In the genomic region with DNA sequence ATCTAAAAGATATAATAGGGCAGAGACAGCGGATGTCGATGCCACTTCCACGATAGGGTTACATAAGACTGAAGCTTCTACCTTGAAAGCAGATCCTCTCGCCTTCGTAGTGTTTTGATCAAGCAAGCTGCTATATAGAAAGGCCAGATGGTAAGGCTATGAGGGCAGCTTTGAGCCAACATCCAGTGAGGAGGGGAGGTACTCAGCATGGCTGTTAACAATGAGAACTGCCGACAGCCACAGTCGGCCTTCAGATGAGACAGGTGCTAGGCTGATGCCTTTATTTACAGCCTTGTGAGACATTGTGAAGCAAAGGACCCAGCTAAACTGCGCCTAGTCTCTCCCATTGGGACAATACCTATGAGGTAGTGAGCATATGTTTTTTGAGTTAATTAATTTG, we compare ENCODE assay signal across 22 mouse cellular contexts.
DNase-seq lines count a peak whose midpoint lies in the region; ATAC-seq and TF ChIP-seq lines count a peak whose summit lies in the region.
"Had no signal": no experiment of that assay in that cellular context is flagged by ENCODE, and none has a peak within 500 bp of the region (broad histone marks: within the 10 kb centered on the region; RNA-seq: fewer than 3 reads in every experiment).

No protein-coding gene starts in this region.

- TF ChIP-seq CTCF in layer of hippocampus, adult 2 months (conservative IDR thresholded peaks at IDR 0.05): no peak

- H3K27ac ChIP-seq in forebrain, embryonic 13.5 days: peak overlapping the region; percentile 23; the same call in 1 of the 2 replicates
- H3K27ac ChIP-seq in forebrain, embryonic 10.5 days: no peak overlapping the region
- H3K27ac ChIP-seq in limb, embryonic 14.5 days (replicated peaks; ENCODE audit: low read depth, low read length): no peak overlapping the region
- no peak overlapping the region for H3K27ac ChIP-seq in limb, embryonic 10.5 days
- no peak overlapping the region for H3K27ac ChIP-seq in layer of hippocampus, adult 2 months
- H3K27ac ChIP-seq: embryonic facial prominence, embryonic 15.5 days; heart, embryonic 15.5 days; hindbrain, embryonic 10.5 days; neural tube, embryonic 15.5 days; stomach, postnatal 0 days had no signal

- peak; percentile 78 for ATAC-seq in forebrain, embryonic 13.5 days
- peak; percentile 55 for ATAC-seq in limb, embryonic 14.5 days (ENCODE audit: low FRiP score, low read depth)
- ATAC-seq: intestine, embryonic 16.5 days had no signal

- no peaks in the 10 kb centered on the region for H3K9me3 ChIP-seq in forebrain, embryonic 13.5 days (replicated peaks)
- no peaks in the 10 kb centered on the region for H3K9me3 ChIP-seq in forebrain, embryonic 10.5 days
- no peaks in the 10 kb centered on the region for H3K9me3 ChIP-seq in limb, embryonic 14.5 days (ENCODE audit: control insufficient read depth, low read length)
- no peaks in the 10 kb centered on the region for H3K9me3 ChIP-seq in limb, embryonic 10.5 days (replicated peaks)
- H3K9me3 ChIP-seq: embryonic facial prominence, embryonic 15.5 days; heart, embryonic 15.5 days; hindbrain, embryonic 10.5 days; neural tube, embryonic 15.5 days had no signal

- H3K9ac ChIP-seq in forebrain, embryonic 13.5 days: no peak overlapping the region
- no peak overlapping the region for H3K9ac ChIP-seq in limb, embryonic 14.5 days (ENCODE audit: low read depth, low read length, severe bottlenecking)
- H3K9ac ChIP-seq: embryonic facial prominence, embryonic 15.5 days; heart, embryonic 15.5 days; neural tube, embryonic 15.5 days had no signal

- no peak for DNase-seq in forebrain, embryonic 10.5 days (ENCODE audit: extremely low spot score, low spot score)
- DNase-seq in limb, embryonic 14.5 days (ENCODE audit: low spot score): no peak
- no peak for DNase-seq in limb, embryonic 10.5 days (ENCODE audit: low spot score)
- peak; percentile 70 for DNase-seq in cerebellum, adult 9-11 months
- DNase-seq in layer of hippocampus, adult 2 months (ENCODE audit: low spot score in 2 of 2): no peak
- no peak for DNase-seq in embryo, embryonic 10.5 days (ENCODE audit: low spot score)
- DNase-seq: adrenal gland, adult 2 months; embryo, embryonic 11 days; gastrocnemius, postnatal 10 days; heart, adult 18-20 months; kidney, postnatal 10 days; lung, adult 18-20 months; thymus, postnatal 36 days had no signal

- no peak overlapping the region for H3K4me3 ChIP-seq in forebrain, embryonic 13.5 days
- H3K4me3 ChIP-seq in forebrain, embryonic 10.5 days: no peak overlapping the region
- no peak overlapping the region for H3K4me3 ChIP-seq in limb, embryonic 14.5 days (replicated peaks; ENCODE audit: low read length)
- H3K4me3 ChIP-seq in limb, embryonic 10.5 days: no peak overlapping the region
- H3K4me3 ChIP-seq in layer of hippocampus, adult 2 months: no peak overlapping the region
- H3K4me3 ChIP-seq: embryonic facial prominence, embryonic 15.5 days; heart, embryonic 15.5 days; hindbrain, embryonic 10.5 days; myocyte; neural tube, embryonic 15.5 days had no signal

- H3K27me3 ChIP-seq in forebrain, embryonic 13.5 days: no peaks in the 10 kb centered on the region
- H3K27me3 ChIP-seq in forebrain, embryonic 10.5 days (ENCODE audit: poor library complexity, severe bottlenecking): peaks cover 10% of the 10 kb centered on the region; the same call in 1 of the 2 replicates
- no peaks in the 10 kb centered on the region for H3K27me3 ChIP-seq in limb, embryonic 14.5 days (ENCODE audit: control insufficient read depth, insufficient read depth, low read length)
- H3K27me3 ChIP-seq in limb, embryonic 10.5 days (ENCODE audit: low read depth, poor library complexity, severe bottlenecking): no peaks in the 10 kb centered on the region
- H3K27me3 ChIP-seq: embryonic facial prominence, embryonic 15.5 days; heart, embryonic 15.5 days; neural tube, embryonic 15.5 days had no signal

- peaks cover 13% of the 10 kb centered on the region; the same call in 1 of the 2 replicates for H3K4me1 ChIP-seq in forebrain, embryonic 13.5 days
- H3K4me1 ChIP-seq in forebrain, embryonic 10.5 days: peaks cover 22% of the 10 kb centered on the region
- peaks cover 4% of the 10 kb centered on the region for H3K4me1 ChIP-seq in limb, embryonic 14.5 days (ENCODE audit: control insufficient read depth, insufficient read depth, low read length)
- no peaks in the 10 kb centered on the region for H3K4me1 ChIP-seq in limb, embryonic 10.5 days
- H3K4me1 ChIP-seq: embryonic facial prominence, embryonic 15.5 days; heart, embryonic 15.5 days; hindbrain, embryonic 10.5 days; neural tube, embryonic 15.5 days had no signal

- no peak overlapping the region for H3K4me2 ChIP-seq in forebrain, embryonic 13.5 days
- no peak overlapping the region for H3K4me2 ChIP-seq in limb, embryonic 14.5 days (replicated peaks; ENCODE audit: low read depth, low read length, severe bottlenecking)
- H3K4me2 ChIP-seq: embryonic facial prominence, embryonic 15.5 days; heart, embryonic 15.5 days; midbrain, embryonic 11.5 days; neural tube, embryonic 15.5 days had no signal

- WGBS in forebrain, embryonic 13.5 days: 60% methylated on average over 8 of the region's 8 CpGs
- 85% methylated on average over 8 of the region's 8 CpGs for WGBS in forebrain, embryonic 10.5 days
- WGBS in limb, embryonic 14.5 days: 67% methylated on average over 8 of the region's 8 CpGs
- WGBS in limb, embryonic 10.5 days: 87% methylated on average over 8 of the region's 8 CpGs

- no peak for TF ChIP-seq POLR2A in limb, embryonic 14.5 days (IDR thresholded peaks at IDR 0.05; ENCODE audit: borderline replicate concordance, extremely low read depth, insufficient read depth, insufficient read length)

- H3K36me3 ChIP-seq in forebrain, embryonic 13.5 days (ENCODE audit: poor library complexity, severe bottlenecking): no peaks in the 10 kb centered on the region
- no peaks in the 10 kb centered on the region for H3K36me3 ChIP-seq in forebrain, embryonic 10.5 days (replicated peaks)
- no peaks in the 10 kb centered on the region for H3K36me3 ChIP-seq in limb, embryonic 14.5 days (ENCODE audit: control insufficient read depth, insufficient read depth, low read length)
- no peaks in the 10 kb centered on the region for H3K36me3 ChIP-seq in limb, embryonic 10.5 days
- H3K36me3 ChIP-seq: embryonic facial prominence, embryonic 15.5 days; heart, embryonic 15.5 days; hindbrain, embryonic 10.5 days had no signal
